Mouse (Mus musculus) bone marrow, adult 2 months (tissue): ENCODE measurements at regions not wholly inside any gene's neighbourhood (a gene's known extent, or its start where the extent isn't known, plus 50 kb on each side); places are given as distances from the start of the nearest gene placed in this dataset.

Source experiments
- H3K27ac ChIP-seq: fragments of 200-500 bp; 2 replicates; pipeline ENCODE4 v1.5.1; 2012; ENCODE audit warnings: low read depth, mild to moderate bottlenecking, control low read depth, inconsistent platforms, low read length; ENCODE audit not compliant: control insufficient read depth, poor library complexity, insufficient read depth
- H3K4me1 ChIP-seq: fragments of 200-500 bp; 2 replicates; pipeline ENCODE4 v1.6.1; 2011; ENCODE audit warnings: low read length; ENCODE audit not compliant: control insufficient read depth, insufficient read depth
- H3K4me3 ChIP-seq: fragments of 200-500 bp; replicated peaks from 2 replicates; pipeline ENCODE3; 2011; ENCODE audit warnings: mild to moderate bottlenecking, low read depth, low read length, control low read depth; ENCODE audit not compliant: control insufficient read depth
- CTCF ChIP-seq: fragments of 200-500 bp; IDR thresholded peaks from 2 replicates; pipeline ENCODE4 v1.5.1; 2011; ENCODE audit warnings: low read length, control low read depth; ENCODE audit not compliant: control insufficient read depth, insufficient read depth
- POLR2A ChIP-seq: fragments of 200-500 bp; IDR thresholded peaks from 2 replicates; pipeline ENCODE4 v1.6.1; 2011; ENCODE audit warnings: low read depth, mild to moderate bottlenecking, control low read depth, low read length, borderline replicate concordance; ENCODE audit not compliant: control insufficient read depth
- WGBS: fragments of 180-500 bp; shearing (Covaris S2); methylation state at CpG from one replicate; pipeline ENCODE4 v1.1.7; 2018; 5-methylcytosine and 5-hydroxymethylcytosine counted together

DNA sequence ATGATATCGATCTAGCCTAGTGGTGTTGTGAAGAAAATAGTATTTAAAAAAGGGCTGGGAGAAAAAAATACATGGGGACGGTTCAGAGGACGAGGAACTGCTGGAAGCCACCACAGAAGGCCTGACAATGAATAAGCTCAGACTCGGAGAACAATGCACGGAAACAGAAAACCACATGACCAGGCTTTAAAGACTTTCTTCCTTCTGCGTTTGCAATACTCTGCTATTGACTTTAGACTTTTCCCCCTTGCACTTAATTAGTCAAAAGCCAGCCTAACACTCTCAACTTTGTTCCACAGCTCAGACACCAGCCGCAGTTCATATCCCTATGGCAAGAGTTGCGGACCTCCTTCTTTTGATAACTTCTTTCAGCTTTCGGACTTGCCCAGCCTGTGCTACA lies 154.0 kb downstream of the Hibadh start:
- WGBS: 28% methylated on average over 9 of the region's 9 CpGs
- TF ChIP-seq POLR2A: no peak
- no peak for TF ChIP-seq CTCF
- Histone ChIP-seq H3K4me1 (no peaks in the 10 kb centered on the region), H3K4me3 (no peak overlapping the region), H3K27ac (no peak overlapping the region)

DNA sequence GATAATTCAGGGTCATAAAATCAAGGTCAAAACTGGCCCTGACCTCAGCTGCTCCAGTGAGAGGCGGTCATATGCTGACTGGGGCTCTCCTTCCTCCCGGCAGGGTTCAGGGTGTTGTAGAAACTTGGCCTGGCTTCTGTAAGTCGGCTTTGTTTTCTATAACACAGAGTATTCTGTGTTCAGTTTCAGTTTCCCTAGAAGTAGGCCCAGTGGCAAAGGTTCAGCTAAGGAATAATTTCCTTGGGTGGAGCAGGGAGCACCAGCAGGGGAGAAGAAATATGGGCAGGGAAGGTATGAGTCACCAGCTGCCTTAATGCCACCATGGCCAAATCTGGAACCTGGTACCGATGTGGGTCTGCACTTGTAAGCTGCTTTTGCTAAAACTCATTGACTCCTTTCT lies 153.5 kb downstream of the Hibadh start:
- 49% methylated on average over 4 of the region's 4 CpGs for WGBS
- no peak for TF ChIP-seq POLR2A
- no peak for TF ChIP-seq CTCF
- Histone ChIP-seq H3K4me3 (no peak overlapping the region), H3K27ac (no peak overlapping the region), H3K4me1 (no peaks in the 10 kb centered on the region)

DNA sequence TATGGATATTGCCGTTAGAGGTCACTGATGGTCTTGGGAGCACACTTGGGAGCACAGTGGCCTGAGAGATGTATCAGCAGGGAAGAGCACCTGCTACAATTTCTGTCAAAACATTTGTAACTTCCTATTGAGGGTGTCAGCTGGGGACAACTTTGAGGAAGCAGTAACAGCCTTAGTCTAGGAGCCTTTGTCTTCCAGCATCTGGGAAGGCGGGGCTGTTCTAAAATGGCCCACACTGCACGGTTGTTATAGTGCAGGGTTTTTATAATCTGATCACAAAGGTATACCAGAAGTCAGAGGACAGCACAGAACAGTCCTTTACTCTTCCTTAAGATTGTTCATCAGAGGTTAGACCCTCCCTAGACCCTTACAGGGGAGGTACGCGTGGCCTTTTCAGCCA lies 152.3 kb downstream of the Hibadh start:
- Histone ChIP-seq H3K27ac (no peak overlapping the region), H3K4me3 (no peak overlapping the region), H3K4me1 (no peaks in the 10 kb centered on the region)
- WGBS: 73% methylated on average over 5 of the region's 5 CpGs
- no peak for TF ChIP-seq CTCF
- TF ChIP-seq POLR2A: no peak

DNA sequence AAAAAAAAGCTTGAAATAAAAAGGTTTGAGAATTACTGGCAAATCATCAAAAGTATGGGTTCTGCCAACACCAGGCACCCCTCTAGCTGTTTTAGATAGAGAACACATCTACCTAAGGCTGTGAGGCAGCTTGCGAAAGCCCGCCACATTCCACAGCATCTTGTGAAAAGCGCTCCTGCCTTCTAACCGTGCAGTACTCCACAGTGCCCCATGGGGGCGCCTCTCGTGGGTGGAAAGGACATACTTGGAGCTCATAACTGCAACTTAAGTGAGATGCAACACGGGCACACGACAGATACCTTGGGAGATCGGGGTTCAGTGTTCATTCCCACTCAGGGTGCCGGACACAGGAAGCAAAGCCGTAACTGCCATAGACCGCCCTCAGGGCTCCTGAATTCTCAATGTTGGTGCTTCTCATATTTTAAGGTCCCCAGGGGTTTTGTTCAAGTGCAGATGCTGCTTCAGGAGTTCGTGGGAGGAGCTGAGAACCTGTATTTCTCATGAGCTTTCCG lies 149.9 kb downstream of the Hibadh start:
- peak; percentile 21; the same call in 1 of the 2 replicates for TF ChIP-seq CTCF
- no peak for TF ChIP-seq POLR2A
- Histone ChIP-seq H3K4me1 (no peaks in the 10 kb centered on the region), H3K4me3 (no peak overlapping the region), H3K27ac (no peak overlapping the region)
- WGBS: 76% methylated on average over 14 of the region's 14 CpGs

DNA sequence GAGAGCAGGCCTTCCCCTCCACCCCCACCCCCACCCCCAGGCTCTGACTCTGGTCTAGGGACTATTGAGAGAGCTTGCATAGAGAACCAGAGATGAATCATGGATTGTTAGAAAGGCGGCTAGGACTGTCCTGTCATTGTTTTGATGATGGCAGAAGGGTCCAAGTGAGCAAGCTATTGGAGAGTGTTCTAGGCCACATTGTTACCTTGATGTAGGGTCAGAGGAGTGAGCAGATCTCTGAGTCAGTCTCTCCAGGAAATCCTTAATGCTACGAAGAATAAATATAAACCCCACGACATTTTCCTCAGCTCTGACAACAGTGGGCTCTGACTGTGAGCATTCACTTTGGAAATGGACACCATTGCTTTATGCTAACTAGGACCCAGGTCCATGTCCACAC lies 144.9 kb downstream of the Hibadh start:
- WGBS: 68% methylated on average over 3 of the region's 3 CpGs

DNA sequence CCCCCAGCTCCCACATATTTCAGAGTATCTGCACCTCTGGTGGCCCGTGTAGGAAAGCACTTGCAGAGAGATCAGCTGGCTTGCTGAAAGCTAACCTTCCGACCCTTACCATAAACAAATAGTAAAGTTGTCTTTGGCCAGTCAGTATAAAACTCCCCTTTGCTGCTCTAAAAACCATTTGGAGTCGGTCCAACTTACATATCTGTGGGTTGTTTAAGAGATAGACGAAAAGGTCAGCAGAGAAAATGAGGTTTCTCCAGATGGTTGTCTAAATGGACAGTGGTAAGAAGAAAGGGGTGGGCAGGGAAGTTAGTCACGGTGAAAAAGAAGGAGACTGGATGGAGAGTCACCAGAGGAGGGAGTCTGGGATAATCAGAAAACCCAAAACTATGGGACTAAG lies 144.3 kb downstream of the Hibadh start:
- Histone ChIP-seq H3K4me1 (no peaks in the 10 kb centered on the region), H3K27ac (no peak overlapping the region), H3K4me3 (no peak overlapping the region)
- WGBS: 70% methylated on average over 5 of the region's 5 CpGs
- TF ChIP-seq CTCF: no peak
- no peak for TF ChIP-seq POLR2A

More for the DNA sequence above, 144.9 kb downstream of the Hibadh start:
- no peak for TF ChIP-seq CTCF
- no peak for TF ChIP-seq POLR2A
- Histone ChIP-seq H3K4me1 (no peaks in the 10 kb centered on the region), H3K27ac (no peak overlapping the region), H3K4me3 (no peak overlapping the region)
